Mouse (Mus musculus) limb, embryonic 14.5 days (tissue): Measurements from ENCODE around the gene D230025D16Rik. TPM values are rescaled to one million over a fixed set of nuclear protein-coding genes. Genes with fewer than 3 reads are reported as not detected.

Experiments used
- ATAC-seq: fragments of 200-750 bp; cut with Nextera tagmentation; 2 replicates; pipeline ENCODE4 v1.8.0; 2017; ENCODE audit warnings: low read depth, moderate number of reproducible peaks, moderate TSS enrichment; ENCODE audit not compliant: low FRiP score
- DNase-seq: peaks from one replicate; pipeline ENCODE4 v3.0.0-alpha.2; 2015; ENCODE audit warnings: low spot score
- H3K27ac ChIP-seq: fragments of 300-500 bp; sonication (generic); replicated peaks from 2 replicates; pipeline ENCODE4 v1.5.1; 2014; ENCODE audit warnings: low read depth, mild to moderate bottlenecking, low read length, moderate library complexity, mixed read lengths
- H3K27me3 ChIP-seq: fragments of 300-500 bp; sonication (generic); 2 replicates; pipeline ENCODE4 v1.6.1; 2014; ENCODE audit warnings: low read length, mixed read lengths; ENCODE audit not compliant: control insufficient read depth, insufficient read depth
- H3K36me3 ChIP-seq: fragments of 300-500 bp; sonication (generic); 2 replicates; pipeline ENCODE4 v1.6.1; 2014; ENCODE audit warnings: mild to moderate bottlenecking, low read length, moderate library complexity, mixed read lengths; ENCODE audit not compliant: control insufficient read depth, insufficient read depth
- H3K4me1 ChIP-seq: fragments of 300-500 bp; sonication (generic); 2 replicates; pipeline ENCODE4 v1.6.1; 2014; ENCODE audit warnings: antibody characterized with exemption, low read length, mixed read lengths; ENCODE audit not compliant: control insufficient read depth, insufficient read depth
- H3K4me2 ChIP-seq: fragments of 300-500 bp; sonication (generic); replicated peaks from 2 replicates; pipeline ENCODE4 v1.6.1; 2014; ENCODE audit warnings: low read depth, mild to moderate bottlenecking, low read length, moderate library complexity; ENCODE audit not compliant: severe bottlenecking
- H3K4me3 ChIP-seq: fragments of 300-500 bp; sonication (generic); replicated peaks from 2 replicates; pipeline ENCODE4 v1.5.1; 2014; ENCODE audit warnings: low read length
- H3K9ac ChIP-seq: fragments of 300-500 bp; sonication (generic); 2 replicates; pipeline ENCODE4 v1.6.1; 2014; ENCODE audit warnings: mild to moderate bottlenecking, low read depth, low read length, moderate library complexity; ENCODE audit not compliant: severe bottlenecking
- H3K9me3 ChIP-seq: fragments of 300-500 bp; sonication (generic); 2 replicates; pipeline ENCODE4 v1.6.1; 2016; ENCODE audit warnings: low read length; ENCODE audit not compliant: control insufficient read depth
- POLR2A ChIP-seq: fragments of 200-500 bp; IDR thresholded peaks from 2 replicates; pipeline ENCODE4 v1.8.0; 2012; ENCODE audit warnings: inconsistent platforms, mild to moderate bottlenecking, moderate library complexity, borderline replicate concordance; ENCODE audit not compliant: insufficient read depth, insufficient read length; ENCODE audit errors: extremely low read depth
- WGBS: fragments of 180-500 bp; shearing (Covaris S2); extraction: QIAGEN DNeasy Blood & Tissue Kit; methylation state at CpG from one replicate; pipeline ENCODE4 v1.1.7; 2014; 5-methylcytosine and 5-hydroxymethylcytosine counted together
- polyA plus RNA-seq, 2 experiments: library from polyadenylated mRNA; depleted of rRNA in 1 of 2; stranded (reverse) in 1 of 2; unstranded in 1 of 2; fragments of >200 nt; fragmentation: Nextera tagmentation in 1 of 2; extraction: Ambion mirVana in 1 of 2; gene quantifications; 2 replicates each; pipeline versions ENCODE4 v1.2.1 to v1.2.3; 2012 to 2014

Gene D230025D16Rik
- polyA plus RNA-seq, 2 experiments = 27.3 to 30.1 TPM

GRCm38 (mm10) chr8:105294776-105295175 is 69.8 kb downstream of the D230025D16Rik start:
- DNase-seq (no peak), ATAC-seq (no peak)
- H3K4me1 ChIP-seq = peaks cover 26% of the 10 kb centered on the region
- no peak overlapping the region for H3K27ac ChIP-seq
- no peak overlapping the region for H3K9ac ChIP-seq
- H3K27me3 ChIP-seq = peaks cover 11% of the 10 kb centered on the region
- H3K9me3 ChIP-seq = no peaks in the 10 kb centered on the region
- H3K4me2 ChIP-seq = no peak overlapping the region
- H3K4me3 ChIP-seq = no peak overlapping the region
- peaks cover 9% of the 10 kb centered on the region for H3K36me3 ChIP-seq
- TF ChIP-seq POLR2A = no peak
- WGBS = 70% methylated on average over 9 of the region's 9 CpGs

DNA sequence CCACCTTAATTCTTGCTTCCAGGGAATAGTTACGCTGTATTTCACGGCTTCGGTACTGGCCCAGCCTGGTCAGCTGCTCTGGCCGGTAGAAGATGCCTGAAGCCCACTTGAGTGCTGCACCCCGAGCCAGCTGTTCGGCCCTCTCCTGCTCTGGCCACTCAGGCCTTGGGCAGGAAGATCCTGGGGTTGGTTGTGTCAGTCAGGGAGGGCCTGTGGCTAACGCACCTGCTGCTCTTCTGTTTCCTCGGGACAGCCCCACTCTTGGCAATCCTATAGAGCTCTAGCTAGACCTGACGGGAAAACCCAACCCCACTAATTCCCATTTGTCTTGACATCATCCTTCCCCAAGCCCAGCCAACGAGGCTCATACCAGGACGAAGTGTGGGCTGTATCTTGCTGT is 70.3 kb downstream of the D230025D16Rik start:
- no peak overlapping the region for H3K4me3 ChIP-seq
- H3K4me2 ChIP-seq = no peak overlapping the region

DNA sequence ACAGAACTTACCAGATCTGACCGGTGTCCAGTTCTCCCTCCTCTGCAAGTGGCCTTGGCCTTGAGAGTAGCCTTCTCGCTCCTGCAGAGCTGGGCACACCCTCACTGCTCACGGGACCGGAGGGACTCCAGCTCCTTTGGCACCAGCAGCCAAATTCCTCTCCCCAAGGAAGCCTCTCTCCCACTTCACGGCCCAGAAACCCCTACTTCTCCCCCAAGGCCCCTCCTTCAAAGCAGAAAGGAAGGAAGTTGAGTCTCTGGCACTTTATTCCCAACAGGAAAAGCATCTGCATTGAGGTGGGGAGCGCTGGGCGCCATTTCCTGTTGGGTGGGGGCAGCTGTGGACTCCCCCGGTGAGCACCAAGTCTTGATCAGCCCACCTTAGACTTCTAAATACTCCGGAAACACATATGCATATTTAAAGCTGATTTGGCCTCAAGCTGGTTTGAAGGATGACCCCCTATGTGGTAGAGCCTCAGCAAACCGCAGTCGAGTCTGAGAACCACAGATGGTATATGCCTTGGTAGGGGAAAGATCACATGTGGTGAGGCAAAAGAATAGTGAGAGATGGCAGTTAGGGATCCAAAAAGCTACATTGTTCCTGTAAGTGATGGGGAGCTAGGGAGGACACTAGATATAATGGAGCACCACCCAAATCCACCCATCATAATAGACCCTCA is 71.1 kb downstream of the D230025D16Rik start, which contains the start of gene Exoc3l:
Gene Exoc3l, minus strand, starts transcription at position 207 of the 679 bp plus-strand sequence.
- Histone ChIP-seq H3K4me2 (peak within 1 kb of the TSS; percentile 91), H3K9me3 (no peaks in the 10 kb centered on the region), H3K36me3 (peaks cover 21% of the 10 kb centered on the region), H3K27ac (no peak within 1 kb of the TSS), H3K4me3 (peak within 1 kb of the TSS; percentile 91), H3K4me1 (peaks cover 15% of the 10 kb centered on the region), H3K9ac (0 out of 2 replicates have a peak within 1 kb of the TSS, but pooled peaks have one; percentile 83), H3K27me3 (no peaks in the 10 kb centered on the region)
- ATAC-seq (no peak), DNase-seq (no peak)
- WGBS = 61% methylated on average over 11 of the region's 11 CpGs
- TF ChIP-seq POLR2A = no peak

More for the DNA sequence above, 70.3 kb downstream of the D230025D16Rik start:
- no peak for TF ChIP-seq POLR2A
- no peak for ATAC-seq
- Histone ChIP-seq H3K9ac (no peak overlapping the region), H3K27ac (no peak overlapping the region), H3K4me1 (peaks cover 21% of the 10 kb centered on the region), H3K27me3 (peaks cover 6% of the 10 kb centered on the region), H3K9me3 (no peaks in the 10 kb centered on the region), H3K36me3 (peaks cover 14% of the 10 kb centered on the region)
- 62% methylated on average over 11 of the region's 11 CpGs for WGBS
- DNase-seq = no peak

- 0 out of 2 replicates have a peak, but pooled peaks have one; percentile 49 for TF ChIP-seq POLR2A
- DNase-seq = peak; percentile 92
- H3K4me1 ChIP-seq = peaks cover 15% of the 10 kb centered on the region
- H3K27me3 ChIP-seq = no peaks in the 10 kb centered on the region
- H3K9me3 ChIP-seq = no peaks in the 10 kb centered on the region
- H3K27ac ChIP-seq = 0 out of 2 replicates have a peak within 1 kb of the TSS, but pooled peaks have one; percentile 55
- peak; percentile 92 for ATAC-seq
- peak within 1 kb of the TSS; percentile 91 for H3K4me2 ChIP-seq
- H3K36me3 ChIP-seq = peaks cover 37% of the 10 kb centered on the region
- peak within 1 kb of the TSS; percentile 83 for H3K9ac ChIP-seq
- peak within 1 kb of the TSS; percentile 91 for H3K4me3 ChIP-seq
- under 1% methylated on average over 52 of the region's 58 CpGs for WGBS
Observed at GRCm38 (mm10) chr8:105297511-105298192, 72.7 kb downstream of the D230025D16Rik start, which contains the start of gene E2f4. TSS of gene E2f4 (plus strand) at chr8:105297663.
